Mouse (Mus musculus) intestine, embryonic 16.5 days (tissue): Measurements from ENCODE around the gene Gcg. TPM values are rescaled to one million over a fixed set of nuclear protein-coding genes. Genes with fewer than 3 reads are reported as not detected.
A peak's percentile ranks its signal among the peaks of the same experiment; 100 is the strongest.

Experiments used
- ATAC-seq: fragments of 200-750 bp; cut with Nextera tagmentation; 2 replicates; pipeline ENCODE4 v1.8.0; 2017; ENCODE audit warnings: moderate TSS enrichment, moderate library complexity
- H3K27ac ChIP-seq: fragments of 300-500 bp; sonication (generic); 2 replicates; pipeline ENCODE4 v1.5.1; 2014; ENCODE audit warnings: mild to moderate bottlenecking, low read length
- H3K27me3 ChIP-seq: fragments of 300-500 bp; sonication (generic); replicated peaks from 2 replicates; pipeline ENCODE4 v1.6.1; 2014; ENCODE audit warnings: low read length, control low read depth, mixed read lengths; ENCODE audit not compliant: control insufficient read depth, insufficient read depth
- H3K36me3 ChIP-seq: fragments of 300-500 bp; sonication (generic); 2 replicates; pipeline ENCODE4 v1.6.1; 2014; ENCODE audit warnings: low read length, control low read depth; ENCODE audit not compliant: control insufficient read depth, insufficient read depth
- H3K4me1 ChIP-seq: fragments of 300-500 bp; sonication (generic); 2 replicates; pipeline ENCODE4 v1.6.1; 2014; ENCODE audit warnings: low read length, control low read depth, mixed read lengths; ENCODE audit not compliant: control insufficient read depth, insufficient read depth
- H3K4me2 ChIP-seq: fragments of 300-500 bp; sonication (generic); 2 replicates; pipeline ENCODE4 v1.6.1; 2014; ENCODE audit warnings: low read depth, low read length, control low read depth
- H3K4me3 ChIP-seq: fragments of 300-500 bp; sonication (generic); 2 replicates; pipeline ENCODE4 v1.5.1; 2014; ENCODE audit warnings: mild to moderate bottlenecking, low read length
- H3K9ac ChIP-seq: fragments of 300-500 bp; sonication (generic); 2 replicates; pipeline ENCODE4 v1.6.1; 2014; ENCODE audit warnings: low read depth, low read length
- H3K9me3 ChIP-seq: fragments of 300-500 bp; sonication (generic); 2 replicates; pipeline ENCODE4 v1.6.1; 2016; ENCODE audit warnings: low read length, control low read depth; ENCODE audit not compliant: control insufficient read depth
- WGBS: fragments of 180-500 bp; shearing (Covaris S2); extraction: QIAGEN DNeasy Blood & Tissue Kit; methylation state at CpG from one replicate; pipeline ENCODE4 v1.1.7; 2014; 5-methylcytosine and 5-hydroxymethylcytosine counted together
- polyA plus RNA-seq: library from polyadenylated mRNA; unstranded; fragments of >200 nt; fragmentation: Nextera tagmentation; extraction: Ambion mirVana; gene quantifications from 2 replicates; pipeline ENCODE4 v1.2.1, GENCODE M21; 2015

Gene Gcg
- polyA plus RNA-seq, 1 experiment from 2014 or later = 66.9 TPM

DNA sequence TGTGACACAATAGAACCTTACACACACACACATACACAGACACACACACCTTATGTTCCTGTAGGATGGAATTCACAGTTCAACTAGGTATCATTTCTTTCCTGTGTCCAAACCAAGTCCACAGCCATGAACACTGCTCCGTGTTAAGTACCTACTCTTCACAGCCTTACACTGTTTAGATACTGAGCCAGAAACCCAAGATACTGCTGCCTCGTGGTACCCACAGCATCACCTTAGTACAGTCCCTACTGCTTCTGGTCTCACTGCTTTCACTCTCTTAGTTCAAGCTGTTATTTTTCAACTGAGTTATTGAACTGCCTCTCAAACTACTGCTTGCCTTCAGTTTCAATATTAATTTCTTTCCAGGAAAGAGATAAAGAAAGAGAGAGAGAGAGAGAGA is 20.2 kb downstream of the Gcg start:
- Histone ChIP-seq H3K27ac (no peak overlapping the region), H3K9me3 (no peaks in the 10 kb centered on the region), H3K9ac (no peak overlapping the region), H3K4me2 (no peak overlapping the region), H3K4me1 (no peaks in the 10 kb centered on the region), H3K27me3 (0 out of 2 replicates have a peak, but pooled peaks cover 3% of the 10 kb centered on the region), H3K4me3 (no peak overlapping the region), H3K36me3 (no peaks in the 10 kb centered on the region)
- 83% methylated on average over 2 of the region's 2 CpGs for WGBS
- no peak for ATAC-seq

DNA sequence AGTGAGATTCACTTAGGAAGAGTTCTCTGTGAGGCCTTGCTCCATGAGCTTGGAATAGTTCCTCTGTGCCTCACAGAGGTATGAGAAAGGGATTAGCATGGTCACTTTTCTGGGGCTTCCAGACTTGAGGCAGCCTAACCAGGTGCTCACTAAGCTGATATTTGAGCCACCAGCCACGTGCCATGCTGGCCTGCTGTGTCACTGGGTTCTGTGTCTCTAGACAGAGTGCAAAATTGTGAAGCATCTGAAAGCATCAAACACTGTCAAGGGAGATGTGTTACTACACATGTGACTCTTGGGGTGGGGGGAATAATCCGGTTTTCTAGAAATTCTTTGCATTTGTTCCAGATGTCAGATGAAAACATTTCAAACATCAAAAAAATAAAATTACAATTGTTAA is 21.3 kb downstream of the Gcg start:
- no peak overlapping the region for H3K9ac ChIP-seq
- ATAC-seq = no peak
- H3K9me3 ChIP-seq = no peaks in the 10 kb centered on the region
- WGBS = 75% methylated on average over 2 of the region's 2 CpGs
- no peak overlapping the region for H3K4me3 ChIP-seq
- H3K4me1 ChIP-seq = no peaks in the 10 kb centered on the region
- no peaks in the 10 kb centered on the region for H3K36me3 ChIP-seq
- H3K4me2 ChIP-seq = no peak overlapping the region
- no peak overlapping the region for H3K27ac ChIP-seq
- 0 out of 2 replicates have a peak, but pooled peaks cover 3% of the 10 kb centered on the region for H3K27me3 ChIP-seq

DNA sequence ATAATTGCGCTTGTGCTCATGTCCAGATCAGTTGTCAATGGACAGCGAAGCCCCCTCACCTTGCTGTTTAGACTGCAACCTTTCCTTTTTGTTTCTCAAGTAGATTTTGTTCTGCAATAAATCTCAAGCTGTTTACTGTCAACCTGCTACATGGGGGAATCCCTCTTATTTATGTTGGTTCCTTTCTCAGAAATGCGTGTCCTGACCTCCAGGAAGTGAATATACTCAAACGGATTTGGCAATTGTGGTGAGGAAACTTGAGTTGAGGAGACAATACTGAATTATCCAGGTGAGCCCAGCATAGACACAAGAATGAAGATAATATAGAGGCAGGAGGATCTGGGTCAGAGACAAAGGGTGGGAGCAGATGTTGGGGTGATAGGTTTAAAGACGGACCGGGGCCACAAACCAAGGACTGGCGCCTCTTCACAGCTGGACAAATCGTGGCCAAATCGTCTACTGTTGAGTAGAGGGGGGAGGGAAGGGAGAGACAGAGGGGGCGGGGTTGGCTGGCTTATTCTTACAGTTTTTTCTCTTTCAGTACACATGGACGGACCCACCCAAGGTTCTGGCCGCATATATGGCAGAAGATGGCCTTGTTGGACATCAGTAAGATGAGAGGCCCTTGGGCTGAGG is 22.5 kb downstream of the Gcg start:
- no peak for ATAC-seq
- no peaks in the 10 kb centered on the region for H3K36me3 ChIP-seq
- no peak overlapping the region for H3K27ac ChIP-seq
- no peak overlapping the region for H3K9ac ChIP-seq
- no peak overlapping the region for H3K4me3 ChIP-seq
- 82% methylated on average over 12 of the region's 12 CpGs for WGBS
- H3K4me2 ChIP-seq = no peak overlapping the region
- H3K4me1 ChIP-seq = no peaks in the 10 kb centered on the region
- H3K9me3 ChIP-seq = no peaks in the 10 kb centered on the region
- H3K27me3 ChIP-seq = 0 out of 2 replicates have a peak, but pooled peaks cover 3% of the 10 kb centered on the region

DNA sequence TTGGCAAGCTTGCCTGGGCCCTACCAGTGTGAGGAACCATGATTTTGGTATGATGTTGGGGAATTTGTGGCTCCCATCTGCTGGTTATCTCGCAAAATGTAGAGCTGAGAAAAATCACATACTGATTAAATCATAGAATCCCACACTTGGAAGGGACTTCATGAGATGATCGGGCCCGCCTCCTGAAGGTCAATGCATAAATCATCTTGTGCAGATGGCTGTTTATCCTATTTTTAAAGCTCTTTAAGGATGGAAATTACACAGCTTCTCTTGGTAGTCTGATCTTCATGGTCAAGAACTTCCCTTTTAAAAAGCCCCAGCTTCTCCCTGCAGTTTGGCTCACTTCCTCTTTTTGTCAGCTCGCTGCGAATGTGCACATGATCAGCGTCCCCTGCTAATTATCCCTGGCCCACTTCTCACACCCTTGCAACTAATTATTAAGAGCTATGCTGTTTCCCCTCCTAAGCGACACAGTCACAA is 23.2 kb downstream of the Gcg start:
- Histone ChIP-seq H3K4me2 (no peak overlapping the region), H3K9ac (no peak overlapping the region), H3K27ac (peak overlapping the region; percentile 32; the same call in 1 of the 2 replicates), H3K4me1 (no peaks in the 10 kb centered on the region), H3K27me3 (0 out of 2 replicates have a peak, but pooled peaks cover 3% of the 10 kb centered on the region), H3K9me3 (no peaks in the 10 kb centered on the region), H3K36me3 (no peaks in the 10 kb centered on the region), H3K4me3 (no peak overlapping the region)
- ATAC-seq = peak; percentile 60; the same call in 1 of the 2 replicates
- 54% methylated on average over 7 of the region's 7 CpGs for WGBS

DNA sequence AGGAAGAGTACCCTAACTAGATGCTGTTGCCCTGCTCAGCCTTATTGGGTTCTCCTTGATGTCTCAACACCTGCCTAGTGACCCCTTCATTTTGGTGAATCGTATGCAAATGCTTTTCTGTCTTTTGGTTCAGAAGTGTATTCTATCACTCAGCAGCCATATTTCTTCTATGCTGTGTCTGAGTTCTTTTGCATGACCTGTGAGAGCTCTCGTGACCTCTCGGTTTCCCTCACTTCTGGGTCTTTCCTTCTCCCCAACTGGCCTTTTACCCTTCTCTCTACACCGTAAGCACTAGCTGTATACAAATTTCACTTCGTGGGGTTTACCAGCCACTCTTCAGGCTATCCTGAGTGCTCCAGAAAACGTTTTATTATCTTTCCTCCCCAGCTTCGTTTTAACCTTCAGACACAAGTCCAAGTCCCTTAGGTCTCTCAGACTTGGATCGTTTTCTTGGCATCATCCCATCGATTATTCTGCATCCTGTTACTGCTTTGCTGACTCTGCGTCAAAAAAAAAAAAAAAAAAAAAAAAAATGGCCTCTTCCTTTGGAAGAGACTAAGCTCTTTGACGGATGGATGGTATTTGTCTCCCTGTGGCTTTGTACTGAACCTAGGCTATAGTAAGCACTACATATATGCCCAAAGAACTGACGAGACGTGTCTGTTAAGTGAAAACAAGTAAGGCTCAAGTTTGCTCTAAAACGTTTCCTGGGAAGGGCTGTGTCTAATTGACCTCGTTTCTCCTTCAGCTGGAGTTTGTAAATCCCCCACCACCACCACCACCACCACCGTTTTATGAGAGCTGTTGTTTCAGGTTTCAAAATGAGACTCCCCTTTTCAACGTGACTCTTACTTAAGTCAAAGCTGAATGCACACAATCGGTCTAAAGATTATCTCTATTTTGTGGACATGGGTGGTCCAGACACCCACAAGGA is 23.9 kb downstream of the Gcg start:
- H3K27me3 ChIP-seq = 0 out of 2 replicates have a peak, but pooled peaks cover 3% of the 10 kb centered on the region
- H3K4me1 ChIP-seq = no peaks in the 10 kb centered on the region
- peak overlapping the region; percentile 32; the same call in 1 of the 2 replicates for H3K27ac ChIP-seq
- 0 out of 2 replicates have a peak, but pooled peaks have one; percentile 28 for ATAC-seq
- no peak overlapping the region for H3K4me2 ChIP-seq
- H3K9me3 ChIP-seq = no peaks in the 10 kb centered on the region
- H3K36me3 ChIP-seq = no peaks in the 10 kb centered on the region
- H3K9ac ChIP-seq = no peak overlapping the region
- H3K4me3 ChIP-seq = no peak overlapping the region
- 59% methylated on average over 18 of the region's 18 CpGs for WGBS

DNA sequence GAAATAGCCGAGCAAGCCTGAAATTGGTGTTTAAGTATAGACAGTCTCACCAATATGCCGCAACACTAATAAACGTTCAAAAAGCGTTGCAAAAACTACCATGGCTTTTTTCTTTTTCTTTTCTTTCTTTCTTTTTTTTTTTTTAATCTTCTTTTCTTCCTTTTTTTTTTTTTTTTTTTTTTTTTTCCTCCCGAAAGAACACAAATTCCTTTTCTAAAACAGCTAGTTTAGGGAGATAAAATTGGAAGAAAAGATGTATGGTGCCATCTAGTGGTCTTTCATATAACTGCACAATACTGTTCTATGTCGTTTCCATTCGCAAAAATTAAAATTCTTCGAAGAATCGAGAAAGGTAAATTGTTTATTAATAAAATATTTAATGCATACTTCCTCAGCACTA is 25.4 kb downstream of the Gcg start:
- Histone ChIP-seq H3K27me3 (0 out of 2 replicates have a peak, but pooled peaks cover 3% of the 10 kb centered on the region), H3K4me1 (no peaks in the 10 kb centered on the region), H3K9me3 (no peaks in the 10 kb centered on the region), H3K9ac (no peak overlapping the region), H3K36me3 (no peaks in the 10 kb centered on the region), H3K4me2 (no peak overlapping the region), H3K27ac (no peak overlapping the region), H3K4me3 (no peak overlapping the region)
- 39% methylated on average over 9 of the region's 9 CpGs for WGBS
- no peak for ATAC-seq

DNA sequence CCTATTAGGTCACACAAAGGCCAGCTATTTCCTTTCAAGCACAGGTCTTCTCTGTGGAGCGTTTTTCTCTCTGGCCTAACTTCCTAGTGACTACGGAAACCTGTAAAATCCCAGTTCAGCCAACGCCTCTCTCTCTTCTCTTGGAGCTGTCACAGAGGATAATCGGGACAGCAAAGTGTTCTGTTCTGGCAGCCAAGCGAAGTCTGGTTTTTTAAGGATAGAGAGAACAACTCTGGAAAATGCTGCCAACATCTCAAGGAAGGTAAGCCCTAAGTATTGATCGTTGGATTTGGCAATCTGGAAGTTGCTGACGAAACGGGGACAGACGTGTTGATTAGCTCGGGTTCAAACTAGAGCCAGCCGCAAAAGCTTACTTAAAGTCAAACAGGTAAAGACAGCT is 28.5 kb downstream of the Gcg start:
- no peak for ATAC-seq
- H3K4me2 ChIP-seq = no peak overlapping the region
- H3K9ac ChIP-seq = no peak overlapping the region
- H3K9me3 ChIP-seq = no peaks in the 10 kb centered on the region
- H3K4me3 ChIP-seq = no peak overlapping the region
- 82% methylated on average over 11 of the region's 11 CpGs for WGBS
- H3K4me1 ChIP-seq = no peaks in the 10 kb centered on the region
- H3K27ac ChIP-seq = no peak overlapping the region
- 0 out of 2 replicates have a peak, but pooled peaks cover 3% of the 10 kb centered on the region for H3K27me3 ChIP-seq
- H3K36me3 ChIP-seq = no peaks in the 10 kb centered on the region

DNA sequence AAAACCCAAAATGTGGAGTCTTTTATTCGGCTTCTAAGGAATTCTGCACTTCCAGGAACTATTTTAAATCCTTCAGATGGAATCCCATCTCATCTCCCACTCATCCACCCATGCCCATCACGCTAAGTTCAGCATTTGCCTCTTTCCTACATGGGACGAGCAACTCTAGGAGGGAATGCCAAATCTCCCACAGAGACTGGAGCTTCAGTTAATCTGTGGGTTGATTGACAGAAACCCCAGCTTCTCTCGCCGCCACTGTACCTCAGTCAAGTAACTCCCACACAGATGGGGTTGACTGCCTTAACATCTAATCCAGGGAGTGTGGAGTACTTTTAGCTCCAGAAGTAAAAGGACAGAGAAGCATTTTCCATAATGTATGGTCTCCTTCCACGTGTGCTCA is 29.4 kb downstream of the Gcg start:
- Histone ChIP-seq H3K36me3 (no peaks in the 10 kb centered on the region), H3K4me2 (no peak overlapping the region), H3K27me3 (0 out of 2 replicates have a peak, but pooled peaks cover 3% of the 10 kb centered on the region), H3K27ac (no peak overlapping the region), H3K4me3 (no peak overlapping the region), H3K9me3 (no peaks in the 10 kb centered on the region), H3K4me1 (no peaks in the 10 kb centered on the region), H3K9ac (no peak overlapping the region)
- ATAC-seq = no peak
- WGBS = 87% methylated on average over 6 of the region's 6 CpGs

DNA sequence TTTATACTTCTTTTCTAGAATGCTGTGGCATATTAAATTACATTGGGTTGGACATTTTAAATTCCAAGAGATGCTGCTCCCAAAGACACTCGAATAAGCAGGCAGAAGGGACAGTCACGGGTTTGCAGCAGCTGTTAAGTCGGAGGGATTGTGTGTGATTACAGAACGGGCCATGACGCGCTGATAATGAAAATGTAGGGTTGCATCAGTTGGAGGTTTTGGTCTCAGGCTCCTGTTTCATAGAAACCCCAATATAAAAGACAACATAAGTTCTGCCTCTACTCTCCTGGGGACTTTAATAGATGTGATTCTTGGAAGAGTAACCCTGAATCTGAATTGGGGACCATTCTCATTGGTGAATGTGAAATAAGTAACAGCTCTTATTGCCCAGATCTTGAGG is 33.1 kb downstream of the Gcg start:
- Histone ChIP-seq H3K36me3 (no peaks in the 10 kb centered on the region), H3K9ac (no peak overlapping the region), H3K4me3 (no peak overlapping the region), H3K9me3 (no peaks in the 10 kb centered on the region), H3K27ac (no peak overlapping the region), H3K4me1 (no peaks in the 10 kb centered on the region), H3K27me3 (no peaks in the 10 kb centered on the region), H3K4me2 (no peak overlapping the region)
- ATAC-seq = no peak
- 85% methylated on average over 6 of the region's 6 CpGs for WGBS
